Mouse (Mus musculus): ENCODE measurements around the gene Olfr1101. TPM values are rescaled to one million over a fixed set of nuclear protein-coding genes. Genes with fewer than 3 reads are reported as not detected.

The Olfr1101 gene
- not detected for total RNA-seq (2021)
- long read RNA-seq, experiment 1 = 0 reads
- long read RNA-seq, experiment 2 = 0 reads

- TF ChIP-seq CTCF (IDR thresholded peaks at IDR 0.05) = no peak
- intact Hi-C loops (cut with DNase I) = no loop called here
These were observed at the start of gene Olfr1101 for GRCm38 (mm10) chr2:86991121-86991520. TSS of gene Olfr1101 (minus strand) at chr2:86991221.

DNA sequence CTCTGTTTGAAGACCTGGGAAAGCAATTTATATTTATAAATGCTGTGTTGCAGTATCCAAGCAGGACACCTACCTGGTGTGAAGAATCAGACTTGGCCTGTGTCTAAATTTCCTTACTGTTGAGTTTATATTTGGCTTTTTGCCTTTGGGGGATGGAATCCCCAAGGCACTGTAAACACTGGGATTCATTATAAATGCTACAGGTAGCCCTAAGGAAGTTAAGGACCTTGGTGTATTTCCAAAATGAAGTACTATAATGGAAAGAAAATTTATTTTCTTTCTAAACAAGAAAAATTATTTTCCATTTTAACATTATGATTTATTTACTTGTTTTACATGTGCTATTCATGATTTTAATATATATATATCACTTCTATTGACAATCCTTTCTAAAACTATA, 45.4 kb upstream of the Olfr1101 start, which contains the start of gene Olfr1105:
Gene Olfr1105 (minus strand): TSS at position 101 of the 400 bp plus-strand sequence.
- no peak for TF ChIP-seq CTCF (IDR thresholded peaks at IDR 0.05)
- Histone ChIP-seq H3K4me3 (no peak within 1 kb of the TSS), H3K27ac (no peak within 1 kb of the TSS)
- intact Hi-C loops (cut with DNase I) = no loop called here
- DNase-seq (ENCODE audit: extremely low spot score in 1 of 2, low spot score in 2 of 2) = no peak

More at GRCm38 (mm10) chr2:86991121-86991520, at the start of gene Olfr1101:
- DNase-seq (ENCODE audit: extremely low spot score in 1 of 2, low spot score in 2 of 2) = no peak
- Histone ChIP-seq H3K4me3 (no peak within 1 kb of the TSS), H3K27ac (no peak within 1 kb of the TSS)

DNA sequence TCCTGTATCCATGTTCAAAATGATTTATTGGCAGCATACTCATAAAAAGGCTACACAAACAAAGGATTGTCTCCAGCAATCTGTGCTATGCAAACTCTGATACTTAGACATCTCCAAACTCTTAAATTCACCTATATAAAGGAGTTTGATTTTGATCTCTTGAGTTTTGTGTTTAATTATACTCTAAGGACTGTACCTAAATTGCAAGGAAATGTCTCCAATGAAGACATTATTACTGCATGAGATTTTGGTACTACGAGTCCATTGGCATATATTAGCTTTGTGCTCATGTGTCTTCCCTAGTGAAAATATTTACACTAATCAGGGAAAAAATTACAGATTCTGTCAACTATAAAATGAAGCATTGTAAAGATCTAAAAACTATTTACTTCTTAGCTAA, 36.0 kb upstream of the Olfr1101 start, which contains the start of gene Olfr1104:
Gene Olfr1104 (minus strand): TSS at position 101 of the 400 bp plus-strand sequence.
- no peak within 1 kb of the TSS for H3K27ac ChIP-seq
- TF ChIP-seq CTCF (IDR thresholded peaks at IDR 0.05) = no peak
- no peak for DNase-seq (ENCODE audit: extremely low spot score in 1 of 2, low spot score in 2 of 2)
- no peak within 1 kb of the TSS for H3K4me3 ChIP-seq
- intact Hi-C loops (cut with DNase I) = no loop called here

DNA sequence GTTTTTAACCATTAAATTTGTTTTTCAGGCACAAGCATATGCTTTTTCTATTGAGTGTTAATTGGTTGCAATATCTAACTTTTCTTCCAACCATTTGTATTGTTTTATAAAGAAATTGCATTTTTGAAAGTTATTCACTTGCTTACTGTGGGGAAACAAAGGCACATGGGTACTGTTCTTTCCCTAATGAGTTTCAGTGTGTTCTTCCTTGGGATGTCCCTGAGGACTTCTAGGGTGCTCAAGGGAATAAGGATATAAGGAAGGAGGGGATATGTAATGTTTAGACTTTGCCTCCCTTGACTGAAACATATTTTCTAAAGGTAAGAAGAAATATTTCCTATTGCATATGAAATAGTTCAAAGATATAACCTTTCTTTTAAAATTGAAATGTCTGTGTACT, 7.1 kb upstream of the Olfr1101 start, which contains the start of gene Olfr1102:
Gene Olfr1102 (plus strand): TSS at position 301 of the 400 bp plus-strand sequence.
- no peak within 1 kb of the TSS for H3K27ac ChIP-seq
- H3K4me3 ChIP-seq = no peak within 1 kb of the TSS
- TF ChIP-seq CTCF (IDR thresholded peaks at IDR 0.05) = no peak
- no peak for DNase-seq (ENCODE audit: extremely low spot score in 1 of 2, low spot score in 2 of 2)
- intact Hi-C loops (cut with DNase I) = no loop called here

GRCm38 (mm10) chr2:86979854-86980253, 11.2 kb downstream of the Olfr1101 start, which contains the start of gene Olfr1100:
TSS of gene Olfr1100 (minus strand) at chr2:86979954.
- no peak for TF ChIP-seq CTCF (IDR thresholded peaks at IDR 0.05)
- intact Hi-C loops (cut with DNase I) = no loop called here
- Histone ChIP-seq H3K4me3 (no peak within 1 kb of the TSS), H3K27ac (no peak within 1 kb of the TSS)
- DNase-seq (ENCODE audit: extremely low spot score in 1 of 2, low spot score in 2 of 2) = no peak

DNA sequence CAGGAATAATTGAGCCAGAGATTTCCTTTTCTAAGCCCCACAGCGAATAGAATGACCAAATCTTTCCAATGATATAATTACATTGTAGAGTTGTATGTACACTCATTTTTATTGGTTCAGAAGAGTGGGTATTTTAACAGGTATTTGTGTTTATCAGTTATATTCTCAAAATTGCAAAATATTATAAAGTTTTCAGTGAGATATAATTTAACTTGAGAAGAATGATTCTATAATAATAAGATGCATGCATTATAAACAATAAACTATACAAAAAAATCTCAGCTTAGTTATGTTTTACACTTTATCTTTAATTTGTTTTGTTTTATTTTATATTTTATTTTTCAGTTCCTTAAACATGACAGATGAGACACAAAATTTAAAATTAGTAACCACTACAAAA, 30.4 kb downstream of the Olfr1101 start, which contains the start of gene Olfr1099:
Gene Olfr1099 (minus strand): TSS at position 101 of the 400 bp plus-strand sequence.
- no peak for DNase-seq (ENCODE audit: extremely low spot score in 1 of 2, low spot score in 2 of 2)
- intact Hi-C loops (cut with DNase I) = no loop called here
- Histone ChIP-seq H3K4me3 (no peak within 1 kb of the TSS), H3K27ac (no peak within 1 kb of the TSS)
- TF ChIP-seq CTCF (IDR thresholded peaks at IDR 0.05) = no peak

Other genes starting within 250 kb of the Olfr1101 start
- not detected for gene Olfr1090, start 232.2 kb downstream of the Olfr1101 start, total RNA-seq (2021)
- gene Olfr1093, start 208.7 kb downstream of the Olfr1101 start, total RNA-seq (2021) = not detected
- gene Olfr141, start 181.2 kb downstream of the Olfr1101 start, total RNA-seq (2021) = not detected
- not detected for gene Olfr1094, start 166.6 kb downstream of the Olfr1101 start, total RNA-seq (2021)
- not detected for gene Olfr1095, start 139.5 kb downstream of the Olfr1101 start, total RNA-seq (2021)
- gene Gm13723, start 116.4 kb downstream of the Olfr1101 start, total RNA-seq (2021) = not detected
- not detected for gene Olfr1097, start 99.0 kb downstream of the Olfr1101 start, total RNA-seq (2021)
- not detected for gene Olfr1098, start 66.7 kb downstream of the Olfr1101 start, total RNA-seq (2021)
- not detected for gene Olfr1099, start 30.5 kb downstream of the Olfr1101 start, total RNA-seq (2021)
- gene Olfr1100, start 11.3 kb downstream of the Olfr1101 start, total RNA-seq (2021) = not detected
- gene Olfr1102, start 7.2 kb upstream of the Olfr1101 start, total RNA-seq (2021) = not detected
- not detected for gene Olfr1104, start 35.9 kb upstream of the Olfr1101 start, total RNA-seq (2021)
- not detected for gene Olfr1105, start 45.3 kb upstream of the Olfr1101 start, total RNA-seq (2021)
- not detected for gene Olfr1106, start 61.1 kb upstream of the Olfr1101 start, total RNA-seq (2021)
- gene Olfr1107, start 84.6 kb upstream of the Olfr1101 start, total RNA-seq (2021) = not detected
- not detected for gene Olfr1109, start 104.8 kb upstream of the Olfr1101 start, total RNA-seq (2021)
- gene Olfr259, start 123.3 kb upstream of the Olfr1101 start, total RNA-seq (2021) = not detected
- gene Olfr1110, start 149.1 kb upstream of the Olfr1101 start, total RNA-seq (2021) = not detected
- gene Olfr1111, start 161.4 kb upstream of the Olfr1101 start, total RNA-seq (2021) = not detected
- not detected for gene Olfr1112, start 196.6 kb upstream of the Olfr1101 start, total RNA-seq (2021)
- not detected for gene Olfr1113, start 217.7 kb upstream of the Olfr1101 start, total RNA-seq (2021)